Mouse (Mus musculus) midbrain, postnatal 0 days (tissue): ENCODE measurements at regions not wholly inside any gene's neighbourhood (a gene's known extent, or its start where the extent isn't known, plus 50 kb on each side); places are given as distances from the start of the nearest gene placed in this dataset.

ENCODE experiments used
- ATAC-seq: fragments of 200-750 bp; cut with Nextera tagmentation; 2 replicates; pipeline ENCODE4 v1.8.0; 2017; ENCODE audit warnings: moderate number of reproducible peaks, mild to moderate bottlenecking, moderate TSS enrichment, moderate library complexity; ENCODE audit not compliant: low FRiP score
- DNase-seq: peaks from one replicate; pipeline ENCODE4 v3.0.0-alpha.2; 2015; ENCODE audit warnings: low spot score
- H3K27ac ChIP-seq: fragments of 300-500 bp; sonication (generic); 2 replicates; pipeline ENCODE4 v1.5.1; 2014; ENCODE audit warnings: low read depth, mild to moderate bottlenecking, low read length, mixed read lengths
- H3K27me3 ChIP-seq: fragments of 300-500 bp; sonication (generic); 2 replicates; pipeline ENCODE4 v1.6.1; 2014; ENCODE audit warnings: low read length, control low read depth, mixed read lengths; ENCODE audit not compliant: insufficient read depth
- H3K36me3 ChIP-seq: fragments of 300-500 bp; sonication (generic); 2 replicates; pipeline ENCODE4 v1.6.1; 2014; ENCODE audit warnings: low read length, control low read depth, mixed read lengths; ENCODE audit not compliant: insufficient read depth
- H3K4me1 ChIP-seq: fragments of 300-500 bp; sonication (generic); 2 replicates; pipeline ENCODE4 v1.6.1; 2014; ENCODE audit warnings: mild to moderate bottlenecking, control low read depth, antibody characterized with exemption, low read length, mixed read lengths; ENCODE audit not compliant: insufficient read depth
- H3K4me2 ChIP-seq: fragments of 300-500 bp; sonication (generic); 2 replicates; pipeline ENCODE4 v1.6.1; 2014; ENCODE audit warnings: low read depth, mild to moderate bottlenecking, low read length, mixed read lengths; ENCODE audit not compliant: poor library complexity, severe bottlenecking
- H3K4me3 ChIP-seq: fragments of 300-500 bp; sonication (generic); 2 replicates; pipeline ENCODE4 v1.5.1; 2014; ENCODE audit warnings: low read depth, mild to moderate bottlenecking, low read length, moderate library complexity
- H3K9ac ChIP-seq: fragments of 300-500 bp; sonication (generic); replicated peaks from 2 replicates; pipeline ENCODE4 v1.6.1; 2014; ENCODE audit warnings: mild to moderate bottlenecking, low read length, moderate library complexity, mixed read lengths; ENCODE audit not compliant: poor library complexity, severe bottlenecking
- H3K9me3 ChIP-seq: fragments of 300-500 bp; sonication (generic); 2 replicates; pipeline ENCODE4 v1.6.1; 2016; ENCODE audit warnings: low read length, control low read depth
- CTCF ChIP-seq: IDR thresholded peaks from 2 replicates; pipeline ENCODE4 v1.5.1; 2016; ENCODE audit warnings: antibody characterized with exemption, mild to moderate bottlenecking
- WGBS: fragments of 180-500 bp; shearing (Covaris S2); extraction: QIAGEN DNeasy Blood & Tissue Kit; methylation state at CpG from one replicate; pipeline ENCODE4 v1.1.7; 2014; 5-methylcytosine and 5-hydroxymethylcytosine counted together

DNA sequence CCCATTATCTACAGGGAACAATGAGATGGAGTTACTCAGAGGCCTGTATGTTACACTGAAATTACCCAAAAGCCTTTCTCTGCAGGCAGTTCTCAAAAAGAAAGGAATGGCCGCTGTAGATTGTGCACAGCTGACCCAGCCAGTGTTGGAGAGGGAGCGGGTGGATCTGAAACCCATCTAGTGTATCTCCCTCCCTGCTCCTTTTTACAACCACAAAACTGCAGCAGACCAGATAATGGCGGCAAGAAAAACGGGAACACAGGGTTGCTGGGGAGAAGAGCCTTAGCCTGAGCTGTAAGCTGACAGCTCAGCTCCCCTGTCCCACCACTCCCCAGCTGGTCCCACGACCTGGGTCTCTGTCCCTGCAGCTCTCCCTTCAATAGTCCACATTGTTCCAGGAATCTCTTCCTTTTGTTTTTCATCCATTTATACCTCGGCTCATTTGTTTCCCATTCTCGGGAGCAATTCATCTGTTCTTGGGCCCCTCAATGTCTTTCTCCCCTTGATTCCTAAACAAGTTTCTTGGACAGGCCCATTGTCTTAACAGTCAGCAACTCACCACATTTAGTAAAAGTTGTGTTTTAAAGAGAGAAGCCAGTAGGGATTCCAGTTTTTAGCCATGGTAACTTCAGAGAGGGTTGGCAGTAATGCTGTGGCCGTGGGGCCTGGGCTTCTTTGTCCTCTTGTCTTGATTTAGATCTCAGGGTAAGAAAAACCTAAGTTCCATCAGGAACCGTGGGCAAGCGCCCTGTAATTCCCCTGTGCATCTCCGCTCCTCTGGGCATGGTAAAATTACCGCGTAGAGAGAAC is 67.6 kb upstream of the Fzd7 start:
- H3K9me3 ChIP-seq: no peaks in the 10 kb centered on the region
- DNase-seq: no peak
- no peak overlapping the region for H3K9ac ChIP-seq
- ATAC-seq: no peak
- no peak overlapping the region for H3K27ac ChIP-seq
- H3K36me3 ChIP-seq: no peaks in the 10 kb centered on the region
- TF ChIP-seq CTCF: no peak
- no peak overlapping the region for H3K4me2 ChIP-seq
- H3K4me1 ChIP-seq: no peaks in the 10 kb centered on the region
- no peaks in the 10 kb centered on the region for H3K27me3 ChIP-seq
- no peak overlapping the region for H3K4me3 ChIP-seq
- WGBS: 52% methylated on average over 13 of the region's 13 CpGs

DNA sequence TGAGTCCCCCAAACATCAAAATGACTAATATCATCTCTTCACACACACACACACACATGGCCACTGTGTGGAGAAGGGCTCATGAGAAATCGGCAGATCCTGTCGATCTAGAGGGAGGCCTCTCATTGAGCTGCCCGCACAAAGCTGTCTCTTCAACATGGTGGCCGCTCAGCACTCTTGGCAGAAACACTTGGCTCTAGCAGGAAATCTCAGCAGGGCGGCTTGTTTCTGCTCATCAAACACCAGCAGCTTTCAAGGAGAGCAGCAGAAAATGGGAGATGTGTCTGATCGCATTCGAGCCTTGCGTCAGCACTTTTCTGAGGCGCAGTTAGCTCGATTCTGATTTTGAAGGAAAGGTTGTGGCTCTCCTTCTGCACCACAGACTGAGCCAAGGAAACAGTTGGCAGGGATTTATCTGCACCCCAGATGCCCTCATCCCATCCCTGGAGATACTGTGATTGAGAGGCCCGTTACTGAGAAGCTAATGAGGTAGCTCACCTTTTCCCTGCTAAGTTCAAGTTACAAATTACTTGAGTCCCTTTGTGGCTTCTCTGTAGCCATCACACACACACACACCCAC is 66.4 kb upstream of the Fzd7 start:
- WGBS: 65% methylated on average over 11 of the region's 11 CpGs
- Histone ChIP-seq H3K4me1 (no peaks in the 10 kb centered on the region), H3K27me3 (no peaks in the 10 kb centered on the region), H3K4me2 (no peak overlapping the region), H3K4me3 (no peak overlapping the region), H3K36me3 (no peaks in the 10 kb centered on the region), H3K27ac (no peak overlapping the region), H3K9ac (no peak overlapping the region), H3K9me3 (no peaks in the 10 kb centered on the region)
- ATAC-seq (0 out of 2 replicates have a peak, but pooled peaks have one; percentile 49), DNase-seq (peak; percentile 78)
- TF ChIP-seq CTCF: no peak

DNA sequence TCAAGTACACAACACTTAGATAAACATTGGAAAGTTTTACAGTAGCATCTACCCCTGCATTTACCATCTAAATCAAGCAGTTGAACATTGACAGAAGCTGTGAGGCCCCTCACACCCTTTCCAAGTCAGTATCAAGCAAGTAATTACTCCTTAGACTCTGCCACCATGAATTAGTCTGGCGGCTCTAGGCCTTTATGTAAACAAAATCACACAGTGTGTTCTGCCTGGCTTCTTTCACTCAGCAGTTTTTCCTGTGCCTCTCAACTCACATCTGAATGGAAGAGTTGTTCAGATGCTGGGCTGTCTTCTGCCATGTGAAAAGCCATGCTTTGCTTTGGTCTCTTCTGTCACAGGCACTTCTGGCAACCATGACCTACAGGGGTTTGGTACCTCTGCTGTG is 64.9 kb upstream of the Fzd7 start:
- ATAC-seq: no peak
- Histone ChIP-seq H3K4me1 (no peaks in the 10 kb centered on the region), H3K36me3 (no peaks in the 10 kb centered on the region), H3K9ac (no peak overlapping the region), H3K27me3 (no peaks in the 10 kb centered on the region), H3K9me3 (no peaks in the 10 kb centered on the region), H3K4me3 (no peak overlapping the region), H3K4me2 (no peak overlapping the region), H3K27ac (no peak overlapping the region)
- DNase-seq: no peak
- 62% methylated on average over 1 of the region's 1 CpGs for WGBS
- no peak for TF ChIP-seq CTCF

- WGBS: 61% methylated on average over 3 of the region's 3 CpGs
- DNase-seq: no peak
- no peak overlapping the region for H3K9ac ChIP-seq
- H3K9me3 ChIP-seq: no peaks in the 10 kb centered on the region
- H3K4me2 ChIP-seq: no peak overlapping the region
- ATAC-seq: no peak
- no peaks in the 10 kb centered on the region for H3K27me3 ChIP-seq
- no peaks in the 10 kb centered on the region for H3K36me3 ChIP-seq
- no peaks in the 10 kb centered on the region for H3K4me1 ChIP-seq
- no peak overlapping the region for H3K27ac ChIP-seq
- no peak for TF ChIP-seq CTCF
- no peak overlapping the region for H3K4me3 ChIP-seq
Observed at GRCm38 (mm10) chr1:59417962-59418361, 64.3 kb upstream of the Fzd7 start.

DNA sequence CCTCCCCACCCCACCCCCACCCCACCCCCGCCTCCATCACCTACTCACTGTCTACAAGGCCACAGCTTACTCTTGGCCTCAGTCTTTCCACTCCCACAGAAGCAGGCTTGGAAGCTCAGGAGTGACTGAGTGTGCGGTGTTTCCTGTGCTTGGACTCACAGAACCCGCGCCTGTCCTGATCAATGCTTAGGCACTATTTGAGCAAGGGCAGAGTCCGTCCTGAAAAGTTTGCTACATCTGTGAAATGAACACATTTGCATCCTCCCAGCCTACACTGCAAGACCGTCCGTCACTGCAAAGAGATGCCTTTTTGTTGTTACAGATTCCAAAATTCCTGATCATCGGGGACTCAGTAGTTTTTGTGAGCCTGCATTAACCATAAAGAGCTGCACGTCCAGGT is 63.5 kb upstream of the Fzd7 start:
- H3K36me3 ChIP-seq: no peaks in the 10 kb centered on the region
- H3K4me1 ChIP-seq: no peaks in the 10 kb centered on the region
- H3K27me3 ChIP-seq: no peaks in the 10 kb centered on the region
- H3K4me2 ChIP-seq: no peak overlapping the region
- DNase-seq (no peak), ATAC-seq (no peak)
- H3K27ac ChIP-seq: no peak overlapping the region
- no peak for TF ChIP-seq CTCF
- H3K9ac ChIP-seq: no peak overlapping the region
- 86% methylated on average over 9 of the region's 9 CpGs for WGBS
- no peak overlapping the region for H3K4me3 ChIP-seq
- no peaks in the 10 kb centered on the region for H3K9me3 ChIP-seq
